Mouse (Mus musculus) embryonic facial prominence, embryonic 13.5 days (tissue): ENCODE measurements around the gene Ncapd3. TPM values are rescaled to one million over a fixed set of nuclear protein-coding genes. Genes with fewer than 3 reads are reported as not detected.

ENCODE experiments used
- ATAC-seq: fragments of 200-750 bp; cut with Nextera tagmentation; 2 replicates; pipeline ENCODE4 v1.8.0; 2017; ENCODE audit warnings: low read depth; ENCODE audit not compliant: insufficient number of reproducible peaks, insufficient read depth, low FRiP score, low TSS enrichment
- H3K27ac ChIP-seq: fragments of 300-500 bp; sonication (generic); 2 replicates; pipeline ENCODE4 v1.5.1; 2015; ENCODE audit warnings: moderate library complexity, mild to moderate bottlenecking, inconsistent platforms
- H3K27me3 ChIP-seq: fragments of 300-500 bp; sonication (generic); 2 replicates; pipeline ENCODE4 v1.6.1; 2015; ENCODE audit warnings: mild to moderate bottlenecking, inconsistent platforms
- H3K36me3 ChIP-seq: fragments of 300-500 bp; sonication (generic); 2 replicates; pipeline ENCODE4 v1.6.1; 2015; ENCODE audit warnings: mild to moderate bottlenecking, inconsistent platforms
- H3K4me1 ChIP-seq: fragments of 300-500 bp; sonication (generic); 2 replicates; pipeline ENCODE4 v1.6.1; 2015; ENCODE audit warnings: inconsistent platforms
- H3K4me2 ChIP-seq: fragments of 300-500 bp; sonication (generic); 2 replicates; pipeline ENCODE4 v1.6.1; 2015; ENCODE audit warnings: moderate library complexity, mild to moderate bottlenecking, inconsistent platforms
- H3K4me3 ChIP-seq: fragments of 300-500 bp; sonication (generic); 2 replicates; pipeline ENCODE4 v1.5.1; 2015; ENCODE audit warnings: mild to moderate bottlenecking, inconsistent platforms
- H3K9ac ChIP-seq: fragments of 300-500 bp; sonication (generic); 2 replicates; pipeline ENCODE4 v1.6.1; 2015; ENCODE audit warnings: mild to moderate bottlenecking, inconsistent platforms
- H3K9me3 ChIP-seq: fragments of 300-500 bp; sonication (generic); 2 replicates; pipeline ENCODE4 v1.6.1; 2016; ENCODE audit warnings: inconsistent platforms
- WGBS: fragments of 180-500 bp; shearing (Covaris S2); methylation state at CpG from one replicate; pipeline ENCODE4 v1.1.7; 2015; ENCODE audit warnings: mixed read lengths; 5-methylcytosine and 5-hydroxymethylcytosine counted together
- polyA plus RNA-seq: library from polyadenylated mRNA; unstranded; fragments of >200 nt; fragmentation: Nextera tagmentation; extraction: Ambion mirVana; gene quantifications from 2 replicates; pipeline ENCODE4 v1.2.1, GENCODE M21; 2015

Ncapd3 gene
- polyA plus RNA-seq, 1 experiment from 2014 or later: 27.2 TPM

GRCm38 (mm10) chr9:27005231-27005630 lies 24.7 kb upstream of the Ncapd3 start:
- no peak overlapping the region for H3K4me2 ChIP-seq
- peaks cover 76% of the 10 kb centered on the region for H3K36me3 ChIP-seq
- no peaks in the 10 kb centered on the region for H3K27me3 ChIP-seq
- no peak for ATAC-seq
- 85% methylated on average over 3 of the region's 3 CpGs for WGBS
- H3K9me3 ChIP-seq: no peaks in the 10 kb centered on the region
- no peak overlapping the region for H3K27ac ChIP-seq
- H3K4me3 ChIP-seq: no peak overlapping the region
- H3K9ac ChIP-seq: no peak overlapping the region
- H3K4me1 ChIP-seq: peaks cover 16% of the 10 kb centered on the region

- no peak overlapping the region for H3K9ac ChIP-seq
- peaks cover 82% of the 10 kb centered on the region for H3K36me3 ChIP-seq
- H3K27me3 ChIP-seq: no peaks in the 10 kb centered on the region
- 81% methylated on average over 1 of the region's 1 CpGs for whole genome bisulfite sequencing
- no peak overlapping the region for H3K4me2 ChIP-seq
- no peaks in the 10 kb centered on the region for H3K9me3 ChIP-seq
- H3K4me1 ChIP-seq: peaks cover 9% of the 10 kb centered on the region
- no peak overlapping the region for H3K27ac ChIP-seq
- no peak overlapping the region for H3K4me3 ChIP-seq
- ATAC-seq: no peak
These were observed 24.0 kb upstream of the Ncapd3 start for GRCm38 (mm10) chr9:27005933-27006332.

GRCm38 (mm10) chr9:27006866-27007265 lies 23.1 kb upstream of the Ncapd3 start:
- no peaks in the 10 kb centered on the region for H3K9me3 ChIP-seq
- no peak for ATAC-seq
- WGBS: 88% methylated on average over 5 of the region's 5 CpGs

GRCm38 (mm10) chr9:27009231-27009630 lies 20.7 kb upstream of the Ncapd3 start:
- WGBS: 79% methylated on average over 5 of the region's 5 CpGs
- Histone ChIP-seq H3K4me2 (no peak overlapping the region), H3K4me3 (no peak overlapping the region), H3K9ac (no peak overlapping the region), H3K9me3 (no peaks in the 10 kb centered on the region), H3K4me1 (no peaks in the 10 kb centered on the region), H3K27me3 (no peaks in the 10 kb centered on the region), H3K36me3 (peaks cover 99% of the 10 kb centered on the region), H3K27ac (no peak overlapping the region)
- ATAC-seq: no peak

More at GRCm38 (mm10) chr9:27006866-27007265, 23.1 kb upstream of the Ncapd3 start:
- Histone ChIP-seq H3K36me3 (peaks cover 91% of the 10 kb centered on the region), H3K27ac (no peak overlapping the region), H3K4me3 (no peak overlapping the region), H3K9ac (no peak overlapping the region), H3K27me3 (no peaks in the 10 kb centered on the region), H3K4me1 (no peaks in the 10 kb centered on the region; the same call in 1 of the 2 replicates), H3K4me2 (no peak overlapping the region)

GRCm38 (mm10) chr9:27011572-27011971 lies 18.4 kb upstream of the Ncapd3 start:
- no peak for ATAC-seq
- Histone ChIP-seq H3K9ac (no peak overlapping the region), H3K27ac (no peak overlapping the region), H3K4me2 (no peak overlapping the region), H3K4me3 (no peak overlapping the region), H3K9me3 (no peaks in the 10 kb centered on the region), H3K36me3 (peaks cover 98% of the 10 kb centered on the region), H3K27me3 (no peaks in the 10 kb centered on the region), H3K4me1 (no peaks in the 10 kb centered on the region)
- WGBS: 91% methylated on average over 4 of the region's 4 CpGs

GRCm38 (mm10) chr9:27018961-27019360 lies 11.0 kb upstream of the Ncapd3 start:
- no peaks in the 10 kb centered on the region for H3K9me3 ChIP-seq
- H3K4me2 ChIP-seq: no peak overlapping the region
- H3K27me3 ChIP-seq: no peaks in the 10 kb centered on the region
- H3K4me3 ChIP-seq: no peak overlapping the region
- H3K36me3 ChIP-seq: peaks cover 64% of the 10 kb centered on the region
- ATAC-seq: no peak
- 90% methylated on average over 10 of the region's 10 CpGs for WGBS
- H3K27ac ChIP-seq: no peak overlapping the region
- no peak overlapping the region for H3K9ac ChIP-seq
- no peaks in the 10 kb centered on the region for H3K4me1 ChIP-seq

- 89% methylated on average over 4 of the region's 4 CpGs for WGBS
- no peak overlapping the region for H3K4me2 ChIP-seq
- peaks cover 25% of the 10 kb centered on the region for H3K4me1 ChIP-seq
- no peaks in the 10 kb centered on the region for H3K9me3 ChIP-seq
- no peak overlapping the region for H3K4me3 ChIP-seq
- peaks cover 23% of the 10 kb centered on the region for H3K36me3 ChIP-seq
- no peak overlapping the region for H3K27ac ChIP-seq
- H3K27me3 ChIP-seq: no peaks in the 10 kb centered on the region
- H3K9ac ChIP-seq: no peak overlapping the region
- ATAC-seq: no peak
These were observed 6.3 kb upstream of the Ncapd3 start for GRCm38 (mm10) chr9:27023681-27024080.

GRCm38 (mm10) chr9:27026708-27027107 lies 3.3 kb upstream of the Ncapd3 start:
- H3K4me2 ChIP-seq: peak overlapping the region; percentile 91

GRCm38 (mm10) chr9:27029022-27029827 lies 750 bp upstream of the Ncapd3 start:
- ATAC-seq: peak; percentile 10

More at GRCm38 (mm10) chr9:27026708-27027107, 3.3 kb upstream of the Ncapd3 start:
- no peak overlapping the region for H3K9ac ChIP-seq
- no peaks in the 10 kb centered on the region for H3K9me3 ChIP-seq
- peaks cover 35% of the 10 kb centered on the region for H3K4me1 ChIP-seq
- no peak for ATAC-seq
- H3K27ac ChIP-seq: no peak overlapping the region
- H3K4me3 ChIP-seq: no peak overlapping the region
- H3K27me3 ChIP-seq: no peaks in the 10 kb centered on the region
- 60% methylated on average over 1 of the region's 1 CpGs for WGBS
- H3K36me3 ChIP-seq: peaks cover 5% of the 10 kb centered on the region; the same call in 1 of the 2 replicates

GRCm38 (mm10) chr9:27030763-27031100 lies 757 bp downstream of the Ncapd3 start:
- H3K4me1 ChIP-seq: peaks cover 43% of the 10 kb centered on the region
- H3K27ac ChIP-seq: peak overlapping the region; percentile 90
- no peaks in the 10 kb centered on the region for H3K27me3 ChIP-seq
- ATAC-seq: 0 out of 2 replicates have a peak, but pooled peaks have one; percentile 5
- H3K4me3 ChIP-seq: peak overlapping the region; percentile 98
- H3K36me3 ChIP-seq: no peaks in the 10 kb centered on the region
- no peaks in the 10 kb centered on the region for H3K9me3 ChIP-seq
- H3K4me2 ChIP-seq: peak overlapping the region; percentile 91
- H3K9ac ChIP-seq: peak overlapping the region; percentile 97
- WGBS: under 1% methylated on average over 17 of the region's 17 CpGs

More at GRCm38 (mm10) chr9:27029022-27029827, 750 bp upstream of the Ncapd3 start:
- Histone ChIP-seq H3K36me3 (peaks cover 3% of the 10 kb centered on the region; the same call in 1 of the 2 replicates), H3K27me3 (no peaks in the 10 kb centered on the region), H3K4me1 (peaks cover 43% of the 10 kb centered on the region), H3K27ac (peak overlapping the region; percentile 91), H3K9ac (peak overlapping the region; percentile 97), H3K4me3 (peak overlapping the region; percentile 98), H3K4me2 (peak overlapping the region; percentile 91), H3K9me3 (no peaks in the 10 kb centered on the region)
- under 1% methylated on average over 52 of the region's 52 CpGs for WGBS

- H3K27me3 ChIP-seq: no peaks in the 10 kb centered on the region
- 88% methylated on average over 5 of the region's 5 CpGs for WGBS
- H3K4me3 ChIP-seq: no peak overlapping the region
These were observed 13.9 kb downstream of the Ncapd3 start for GRCm38 (mm10) chr9:27043892-27044291.

GRCm38 (mm10) chr9:27049492-27049891 lies 19.5 kb downstream of the Ncapd3 start:
- H3K4me2 ChIP-seq: no peak overlapping the region
- H3K36me3 ChIP-seq: peaks cover 82% of the 10 kb centered on the region
- no peak overlapping the region for H3K27ac ChIP-seq
- no peaks in the 10 kb centered on the region for H3K9me3 ChIP-seq
- no peak for ATAC-seq
- 89% methylated on average over 2 of the region's 2 CpGs for WGBS
- H3K9ac ChIP-seq: no peak overlapping the region
- H3K4me3 ChIP-seq: no peak overlapping the region
- no peaks in the 10 kb centered on the region for H3K27me3 ChIP-seq
- no peaks in the 10 kb centered on the region for H3K4me1 ChIP-seq

More at GRCm38 (mm10) chr9:27043892-27044291, 13.9 kb downstream of the Ncapd3 start:
- ATAC-seq: no peak
- no peak overlapping the region for H3K27ac ChIP-seq
- H3K9ac ChIP-seq: no peak overlapping the region
- H3K4me1 ChIP-seq: no peaks in the 10 kb centered on the region
- no peak overlapping the region for H3K4me2 ChIP-seq
- peaks cover 87% of the 10 kb centered on the region for H3K36me3 ChIP-seq
- H3K9me3 ChIP-seq: no peaks in the 10 kb centered on the region
